Mouse (Mus musculus) liver, postnatal 0 days (tissue): Measurements from ENCODE around the gene Hgd.

Source experiments
- CTCF ChIP-seq: sonication (generic); IDR thresholded peaks from 2 replicates; pipeline ENCODE4 v1.5.1; 2016; ENCODE audit warnings: antibody characterized with exemption, low read depth
- EP300 ChIP-seq: IDR thresholded peaks from 2 replicates; pipeline ENCODE4 v1.6.1; 2016; ENCODE audit warnings: antibody characterized with exemption, low read depth, mild to moderate bottlenecking

DNA sequence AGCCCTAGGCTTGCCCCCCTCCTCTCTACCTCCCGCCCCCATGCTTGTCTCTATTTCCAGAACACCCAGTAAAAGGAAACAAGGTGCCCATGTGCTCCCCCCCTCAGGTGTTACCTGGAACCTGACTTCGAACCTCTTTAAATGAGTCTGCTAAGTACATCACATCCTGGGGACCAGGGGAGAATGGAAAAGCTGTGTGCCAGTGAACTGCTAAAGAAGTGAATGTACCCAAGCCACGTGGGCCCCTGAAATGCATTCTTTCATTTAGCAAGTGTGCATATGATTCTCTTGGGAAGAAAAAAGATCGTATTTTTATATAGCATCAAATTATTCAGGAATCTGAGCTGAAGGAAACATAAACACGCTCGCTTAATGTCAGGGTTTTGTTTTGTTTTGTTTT is 3.8 kb downstream of the Hgd start:
- TF ChIP-seq CTCF (no peak), EP300 (no peak)
